Comparison of ENCODE assay signal across 15 mouse cellular contexts in the genomic region with DNA sequence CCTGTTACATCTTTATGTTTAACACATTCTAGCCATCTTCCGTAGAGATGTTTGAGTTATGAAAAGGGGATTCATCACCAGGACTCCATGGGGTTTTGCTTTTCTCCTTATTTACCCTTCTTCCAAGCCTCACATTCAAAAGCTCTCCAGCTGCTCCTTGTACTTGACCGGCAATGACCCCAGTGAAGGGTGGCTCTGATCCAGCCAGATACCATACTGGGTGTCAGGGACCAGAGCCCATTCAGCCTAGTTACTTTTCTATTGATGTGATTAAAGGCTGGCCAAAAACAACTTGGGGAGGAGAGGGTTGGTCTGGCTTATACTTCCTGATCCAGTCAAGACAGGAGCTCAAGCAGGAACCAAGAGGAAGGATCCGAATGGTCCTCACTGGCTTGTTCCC.
"Had no signal": no experiment of that assay in that cellular context is flagged by ENCODE, and none has a peak within 500 bp of the region (broad histone marks: within the 10 kb centered on the region; RNA-seq: fewer than 3 reads in every experiment).

No protein-coding gene starts in this region.

- H3K4me2 ChIP-seq: intestine, embryonic 15.5 days; limb, embryonic 13.5 days; lung, embryonic 14.5 days; midbrain, embryonic 12.5 days had no signal

- DNase-seq: kidney, adult 8-10 months; kidney, postnatal 36 days; left cerebral cortex, postnatal 4 days; lung, embryonic 14.5 days; right cerebral cortex, adult 18-20 months; right cerebral cortex, postnatal 25 days; thymus, postnatal 4 days had no signal

- H3K9ac ChIP-seq: intestine, embryonic 15.5 days; limb, embryonic 13.5 days; liver, embryonic 14.5 days; lung, embryonic 14.5 days; midbrain, embryonic 12.5 days had no signal

- H3K27me3 ChIP-seq: intestine, embryonic 15.5 days; limb, embryonic 13.5 days; megakaryocyte, embryonic 14.5 days; midbrain, embryonic 12.5 days had no signal

- H3K9me3 ChIP-seq: intestine, embryonic 15.5 days; limb, embryonic 13.5 days; midbrain, embryonic 12.5 days had no signal

- H3K4me3 ChIP-seq: intestine, embryonic 15.5 days; limb, embryonic 13.5 days; megakaryocyte, embryonic 14.5 days; midbrain, embryonic 12.5 days had no signal

- H3K27ac ChIP-seq: intestine, embryonic 15.5 days; limb, embryonic 13.5 days; liver, embryonic 14.5 days; macrophage; midbrain, embryonic 12.5 days; stomach, postnatal 0 days had no signal

- H3K4me1 ChIP-seq: intestine, embryonic 15.5 days; megakaryocyte, embryonic 14.5 days; midbrain, embryonic 12.5 days had no signal

- H3K36me3 ChIP-seq: intestine, embryonic 15.5 days; limb, embryonic 13.5 days; midbrain, embryonic 12.5 days had no signal

- ATAC-seq: intestine, embryonic 15.5 days; midbrain, embryonic 16.5 days had no signal
